9 mouse cellular contexts compared by ENCODE assay signal in genomic region chr5:138857811-138858251, GRCm38 (mm10). TPM values are rescaled to one million over a fixed set of nuclear protein-coding genes. Genes with fewer than 3 reads are reported as not detected.
DNase-seq lines count a peak whose midpoint lies in the region; ATAC-seq and TF ChIP-seq lines count a peak whose summit lies in the region.
"Had no signal": no experiment of that assay in that cellular context is flagged by ENCODE, and none has a peak within 500 bp of the region (broad histone marks: within the 10 kb centered on the region; RNA-seq: fewer than 3 reads in every experiment).

No protein-coding gene starts in this region.

- H3K27me3 ChIP-seq in kidney, postnatal 0 days (ENCODE audit: insufficient read depth, low read length): no peaks in the 10 kb centered on the region
- H3K27me3 ChIP-seq in kidney, embryonic 14.5 days (ENCODE audit: control insufficient read depth, insufficient read depth, low read length): no peaks in the 10 kb centered on the region
- H3K27me3 ChIP-seq in hindbrain, embryonic 16.5 days (replicated peaks; ENCODE audit: control insufficient read depth, insufficient read depth, low read length): no peaks in the 10 kb centered on the region
- H3K27me3 ChIP-seq: neural tube, embryonic 15.5 days had no signal

- H3K4me2 ChIP-seq in kidney, postnatal 0 days (ENCODE audit: low read length): no peak overlapping the region
- H3K4me2 ChIP-seq in kidney, embryonic 14.5 days (replicated peaks; ENCODE audit: low read depth, low read length): no peak overlapping the region
- no peak overlapping the region for H3K4me2 ChIP-seq in hindbrain, embryonic 16.5 days (ENCODE audit: low read length)
- H3K4me2 ChIP-seq: neural tube, embryonic 15.5 days had no signal

- DNase-seq in cerebellum, postnatal 14 days: peak; percentile 52 to 63
- DNase-seq in cerebellum, postnatal 36 days: no peak
- peak; percentile 16 for DNase-seq in kidney, postnatal 0 days (ENCODE audit: low spot score)
- peak; percentile 33 to 54 for DNase-seq in right cerebral cortex, postnatal 10 days (ENCODE audit: low spot score in 2 of 2)
- no peak for DNase-seq in right cerebral cortex, adult 18-20 months
- DNase-seq in B cell, adult 2 months: no peak

- ATAC-seq in kidney, postnatal 0 days (replicated peaks; ENCODE audit: low FRiP score, low read depth): no peak
- no peak for ATAC-seq in kidney, embryonic 14.5 days (ENCODE audit: low FRiP score, low TSS enrichment)
- ATAC-seq in hindbrain, embryonic 16.5 days: no peak

- H3K9me3 ChIP-seq in kidney, postnatal 0 days (replicated peaks; ENCODE audit: low read length): no peaks in the 10 kb centered on the region
- H3K9me3 ChIP-seq in kidney, embryonic 14.5 days (ENCODE audit: control insufficient read depth, low read length): no peaks in the 10 kb centered on the region
- no peaks in the 10 kb centered on the region for H3K9me3 ChIP-seq in hindbrain, embryonic 16.5 days (ENCODE audit: control insufficient read depth, low read length)
- H3K9me3 ChIP-seq: neural tube, embryonic 15.5 days had no signal

- H3K4me3 ChIP-seq in kidney, postnatal 0 days (replicated peaks; ENCODE audit: low read depth, low read length): no peak overlapping the region
- H3K4me3 ChIP-seq in kidney, embryonic 14.5 days (ENCODE audit: low read length): no peak overlapping the region
- no peak overlapping the region for H3K4me3 ChIP-seq in hindbrain, embryonic 16.5 days (ENCODE audit: low read length)
- H3K4me3 ChIP-seq: neural tube, embryonic 15.5 days had no signal

- WGBS in kidney, postnatal 0 days: 41% methylated on average over 13 of the region's 13 CpGs
- WGBS in kidney, embryonic 14.5 days: 54% methylated on average over 13 of the region's 13 CpGs
- WGBS in hindbrain, embryonic 16.5 days: 61% methylated on average over 13 of the region's 13 CpGs

- TF ChIP-seq CTCF in kidney, postnatal 0 days (IDR thresholded peaks at IDR 0.05; ENCODE audit: low read depth): no peak

- H3K9ac ChIP-seq in kidney, postnatal 0 days (ENCODE audit: low read depth, low read length): no peak overlapping the region
- no peak overlapping the region for H3K9ac ChIP-seq in kidney, embryonic 14.5 days (ENCODE audit: low read depth, low read length)
- H3K9ac ChIP-seq in hindbrain, embryonic 16.5 days (ENCODE audit: low read depth, low read length): no peak overlapping the region
- H3K9ac ChIP-seq: neural tube, embryonic 15.5 days had no signal

- no peaks in the 10 kb centered on the region for H3K36me3 ChIP-seq in kidney, postnatal 0 days (ENCODE audit: insufficient read depth, low read length)
- no peaks in the 10 kb centered on the region for H3K36me3 ChIP-seq in kidney, embryonic 14.5 days (ENCODE audit: control insufficient read depth, insufficient read depth, low read length)
- no peaks in the 10 kb centered on the region for H3K36me3 ChIP-seq in hindbrain, embryonic 16.5 days (ENCODE audit: control insufficient read depth, insufficient read depth, low read length)
- H3K36me3 ChIP-seq: neural tube, embryonic 15.5 days had no signal

- no peaks in the 10 kb centered on the region for H3K4me1 ChIP-seq in kidney, postnatal 0 days (replicated peaks; ENCODE audit: insufficient read depth, low read length)
- no peaks in the 10 kb centered on the region for H3K4me1 ChIP-seq in kidney, embryonic 14.5 days (ENCODE audit: control insufficient read depth, insufficient read depth, low read length)
- no peaks in the 10 kb centered on the region for H3K4me1 ChIP-seq in hindbrain, embryonic 16.5 days (ENCODE audit: control insufficient read depth, insufficient read depth, low read depth, low read length)

- no peak overlapping the region for H3K27ac ChIP-seq in kidney, postnatal 0 days
- no peak overlapping the region for H3K27ac ChIP-seq in kidney, embryonic 14.5 days (ENCODE audit: low read depth, low read length)
- no peak overlapping the region for H3K27ac ChIP-seq in hindbrain, embryonic 16.5 days (ENCODE audit: low read depth, low read length)
- H3K27ac ChIP-seq: neural tube, embryonic 15.5 days had no signal

RNA-seq across cellular contexts. Expression of gene Gm5294, which starts 38.0 kb away (rescaled TPM):
- polyA plus RNA-seq in kidney, postnatal 0 days (2015; fragmentation: Nextera tagmentation; extraction: Ambion mirVana): not detected in 2 replicates
- not detected in 2 replicates for polyA plus RNA-seq in kidney, embryonic 14.5 days (2014; fragmentation: Nextera tagmentation; extraction: Ambion mirVana)
- 0.60 and 0.93 TPM in 2 replicates for polyA plus RNA-seq in hindbrain, embryonic 16.5 days (2015; fragmentation: Nextera tagmentation; extraction: Ambion mirVana)
- polyA plus RNA-seq: neural tube, embryonic 15.5 days had no signal

Comparison
In these comparisons a context has a peak if more than half of its experiments do, and no peak if none do; other contexts are left out.
1. DNase-seq: peak in cerebellum, postnatal 14 days (2 of 2), kidney, postnatal 0 days (single experiment) and right cerebral cortex, postnatal 10 days (2 of 2); none in cerebellum, postnatal 36 days (0 of 2), right cerebral cortex, adult 18-20 months (single experiment) and B cell, adult 2 months (0 of 2).